Mouse (Mus musculus): ENCODE data around the gene Cckar. TPM values are rescaled to one million over a fixed set of nuclear protein-coding genes. Genes with fewer than 3 reads are reported as not detected.

The Cckar gene
- under 1 TPM in 1 of 2 experiments, not detected in 1; 0.19 TPM for total RNA-seq (2021)
- long read RNA-seq, experiment 1 = 0 reads
- long read RNA-seq, experiment 2 = 0 reads

DNA sequence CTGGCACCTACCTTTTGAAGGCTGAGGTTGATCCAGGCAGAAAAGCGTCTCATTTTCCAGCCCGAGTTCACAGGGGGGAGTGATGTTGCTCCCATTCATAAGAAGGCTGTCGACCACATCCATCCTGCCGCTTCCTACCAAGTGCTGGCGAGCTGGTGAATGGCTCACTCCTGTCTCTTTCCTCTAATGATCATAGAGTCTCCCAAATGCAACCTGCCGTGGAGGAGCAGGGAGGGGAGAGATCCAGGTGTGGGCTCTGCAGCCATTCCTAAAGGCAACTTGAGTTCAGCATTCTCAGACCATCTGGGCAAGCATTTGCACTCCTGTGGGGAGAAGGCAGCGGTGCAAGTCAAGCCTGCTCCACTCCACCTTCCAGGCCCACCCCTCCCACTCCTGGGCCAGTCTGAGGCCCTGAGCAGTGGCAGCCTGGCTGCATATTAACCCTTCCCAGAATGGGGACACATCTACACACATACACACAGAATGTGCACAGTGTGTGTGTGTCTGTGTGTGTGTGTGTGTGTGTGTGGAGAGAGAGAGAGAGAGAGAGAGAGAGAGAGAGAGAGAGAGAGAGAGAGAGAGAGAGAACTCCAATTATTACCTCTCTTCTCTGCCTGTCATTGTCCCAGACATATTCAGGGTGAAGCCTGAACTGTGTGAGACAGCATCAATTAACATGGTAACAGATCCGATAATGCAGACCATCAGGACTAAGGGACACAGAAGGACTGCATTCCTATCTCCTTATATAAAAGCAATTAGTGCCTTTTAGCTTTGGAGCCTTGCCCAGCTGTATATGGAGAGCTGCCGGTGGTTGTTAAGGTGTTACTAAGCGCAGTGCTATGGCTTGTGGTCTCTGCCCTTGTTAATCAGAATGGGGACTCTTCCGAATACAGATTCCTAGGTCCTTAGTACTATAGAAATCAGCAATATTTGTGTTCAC is at the start of gene Cckar:
Gene Cckar, minus strand, starts transcription at position 471 of the 943 bp plus-strand sequence.
- intact Hi-C loops (cut with DNase I) = no loop called here

DNA sequence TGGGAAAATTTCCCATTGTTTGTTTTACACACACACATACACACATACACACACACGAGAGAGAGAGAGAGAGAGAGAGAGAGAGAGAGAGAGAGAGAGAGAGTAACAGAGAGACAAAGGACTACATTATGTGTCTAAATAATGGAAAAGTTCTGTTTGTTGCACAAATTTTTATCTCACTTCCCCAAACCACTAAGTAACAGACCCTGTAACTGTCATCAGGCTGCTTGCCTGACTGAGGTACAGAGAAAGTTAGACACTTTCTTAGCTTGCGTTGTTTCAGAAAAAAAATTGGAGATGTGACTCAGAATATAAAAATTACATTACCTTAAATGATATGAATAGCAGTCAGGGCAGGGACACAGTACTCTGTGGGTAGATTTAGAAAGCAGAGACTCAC is 36.6 kb upstream of the Cckar start:
- DNase-seq (ENCODE audit: low spot score in 2 of 2) = no peak

More for the DNA sequence above, at the start of gene Cckar:
- DNase-seq (ENCODE audit: low spot score in 2 of 2) = no peak

GRCm38 (mm10) chr5:53732933-53733332 is 25.4 kb upstream of the Cckar start:
- intact Hi-C loops (cut with DNase I) = no loop called here
- DNase-seq (ENCODE audit: low spot score in 2 of 2) = no peak

More for the DNA sequence above, 36.6 kb upstream of the Cckar start:
- intact Hi-C loops (cut with DNase I) = no loop called here

DNA sequence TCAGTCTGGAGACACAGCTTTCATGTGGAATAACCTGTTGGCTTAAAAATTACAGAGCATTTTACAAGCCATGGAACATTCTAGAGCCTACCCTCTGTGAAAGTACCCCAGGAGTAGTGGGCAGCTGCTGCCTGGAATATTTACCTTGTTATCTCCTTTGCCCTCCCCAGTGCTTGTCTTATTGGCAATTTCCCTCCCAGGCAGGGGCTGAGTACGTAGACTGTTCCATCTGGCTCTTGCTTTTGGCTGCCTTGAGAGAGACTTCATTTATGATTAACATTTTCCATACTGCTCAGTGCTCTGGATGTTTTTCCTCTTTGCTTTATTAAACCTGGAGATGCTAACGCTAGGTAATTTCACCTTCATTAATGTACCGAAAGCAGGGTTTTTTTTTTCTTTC is 20.1 kb upstream of the Cckar start:
- intact Hi-C loops (cut with DNase I) = no loop called here
- DNase-seq (ENCODE audit: low spot score in 2 of 2) = no peak

DNA sequence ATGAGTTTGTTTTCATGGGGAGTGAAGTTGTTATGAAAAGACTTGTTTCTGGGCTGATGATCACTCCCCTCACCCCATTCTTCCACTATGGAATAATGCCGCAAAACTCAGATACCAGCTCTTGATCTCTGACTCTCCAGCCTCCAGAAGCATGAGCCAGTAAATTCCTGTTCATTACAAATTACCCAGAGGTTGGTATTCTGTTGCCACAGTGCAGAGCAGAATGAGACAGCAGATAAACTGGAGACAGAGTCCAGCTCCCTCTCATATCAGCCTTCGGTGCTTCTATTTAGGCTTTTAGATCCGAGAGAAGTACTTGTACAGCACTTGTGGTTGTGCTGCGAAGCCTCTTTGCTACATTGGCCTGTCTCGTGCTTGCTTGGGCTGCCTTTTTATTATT is 18.5 kb upstream of the Cckar start:
- intact Hi-C loops (cut with DNase I) = no loop called here

DNA sequence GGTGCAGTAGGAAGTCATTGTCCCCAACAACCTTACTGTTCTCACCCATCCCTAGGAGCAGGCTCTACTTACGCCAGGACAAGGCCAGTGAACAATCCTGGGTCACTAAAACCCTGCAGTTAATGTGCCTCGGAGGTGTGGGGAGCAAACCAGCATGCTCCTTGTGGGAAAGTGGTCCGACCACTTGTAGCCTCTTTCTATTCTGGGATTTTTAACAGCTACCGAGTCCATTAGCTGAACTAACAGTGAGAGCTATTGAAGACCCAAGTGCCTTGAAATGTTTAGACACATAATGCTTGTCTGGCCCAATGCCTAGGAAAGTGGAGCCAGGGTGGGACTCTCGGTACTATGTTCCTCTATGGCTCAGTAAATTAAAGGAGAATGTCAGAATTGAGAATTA is 9.0 kb upstream of the Cckar start:
- intact Hi-C loops (cut with DNase I) = no loop called here

More for the DNA sequence above, 18.5 kb upstream of the Cckar start:
- DNase-seq (ENCODE audit: low spot score in 2 of 2) = no peak

DNA sequence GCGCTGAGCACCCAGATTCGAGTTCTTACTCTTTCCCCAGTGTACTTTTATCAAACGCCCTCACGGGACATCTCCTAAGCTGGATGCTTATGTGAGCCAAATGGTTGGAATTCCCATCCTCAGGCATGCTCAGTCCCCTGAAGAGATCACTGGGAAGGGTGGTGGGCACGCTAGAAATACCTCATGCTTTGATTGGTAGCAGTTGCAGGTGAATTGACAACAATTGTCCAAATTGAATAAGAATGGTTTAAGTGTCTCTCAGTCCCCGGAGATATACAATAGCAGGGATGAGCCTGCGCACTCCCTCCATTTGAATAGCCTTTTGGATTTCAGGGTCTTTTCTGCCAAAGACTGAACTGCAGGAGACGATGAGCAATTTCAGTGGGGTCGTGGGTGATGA is 3.8 kb upstream of the Cckar start:
- no peak for DNase-seq (ENCODE audit: low spot score in 2 of 2)
- intact Hi-C loops (cut with DNase I) = no loop called here

More for the DNA sequence above, 9.0 kb upstream of the Cckar start:
- DNase-seq (ENCODE audit: low spot score in 2 of 2) = no peak

- DNase-seq (ENCODE audit: low spot score in 2 of 2) = no peak
- intact Hi-C loops (cut with DNase I) = no loop called here
Measured at GRCm38 (mm10) chr5:53708191-53708590, 686 bp upstream of the Cckar start.

GRCm38 (mm10) chr5:53702686-53703085 is 4.8 kb downstream of the Cckar start:
- peak; percentile 19 to 23 for DNase-seq (ENCODE audit: low spot score in 2 of 2)
- intact Hi-C loops (cut with DNase I) = no loop called here

DNA sequence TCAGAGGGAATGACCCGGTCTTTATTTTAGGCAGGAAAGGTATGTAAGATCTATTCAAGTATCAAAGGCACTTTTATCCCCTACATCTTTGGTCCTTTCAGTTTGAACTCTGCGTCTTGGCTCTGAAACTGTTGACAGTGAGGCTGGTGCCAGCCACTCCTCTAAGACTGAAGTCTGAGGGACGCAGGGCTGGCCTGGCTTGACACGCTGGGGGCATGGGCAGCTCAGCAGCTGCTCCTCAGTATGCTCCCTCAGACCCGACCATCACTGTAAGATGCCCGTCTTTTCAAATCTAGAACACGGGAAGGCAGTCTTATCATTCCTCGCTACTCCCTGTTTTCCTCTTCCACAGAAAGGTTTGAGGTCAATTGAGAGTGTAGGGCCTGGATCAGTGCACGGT is 9.7 kb downstream of the Cckar start:
- intact Hi-C loops (cut with DNase I) = loop anchor here (5.0 kb wide), 1 partner anchor 245 kb away; no protein-coding TSS in a partner anchor
- DNase-seq (ENCODE audit: low spot score in 2 of 2) = no peak

- intact Hi-C loops (cut with DNase I) = loop anchor here (5.0 kb wide), 1 partner anchor 246 kb away; no protein-coding TSS in a partner anchor
- no peak for DNase-seq (ENCODE audit: low spot score in 2 of 2)
Measured at GRCm38 (mm10) chr5:53696701-53697100, 10.8 kb downstream of the Cckar start.

GRCm38 (mm10) chr5:53692662-53693061 is 14.8 kb downstream of the Cckar start:
- no peak for DNase-seq (ENCODE audit: low spot score in 2 of 2)
- intact Hi-C loops (cut with DNase I) = no loop called here

DNA sequence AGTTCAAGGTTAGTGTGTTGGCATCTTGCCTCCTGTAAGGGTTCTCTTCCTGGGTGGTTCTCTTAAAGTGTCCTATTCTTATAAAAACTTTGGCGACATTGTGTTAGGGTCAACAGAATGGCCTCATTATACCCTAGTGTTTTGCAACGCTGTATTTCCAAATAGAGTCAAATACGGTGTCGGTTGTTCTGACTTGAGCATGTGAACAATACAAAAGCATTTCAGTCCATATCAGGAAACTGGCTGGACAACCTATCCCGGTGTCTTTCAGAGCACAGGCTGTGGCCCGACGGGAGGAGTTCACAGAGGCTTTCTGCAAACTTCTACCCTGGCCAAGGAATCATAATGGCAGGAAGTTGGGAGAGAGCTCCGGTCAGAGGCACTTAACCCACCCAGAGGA is 15.4 kb downstream of the Cckar start:
- DNase-seq (ENCODE audit: low spot score in 2 of 2) = no peak
- intact Hi-C loops (cut with DNase I) = no loop called here

- DNase-seq (ENCODE audit: low spot score in 2 of 2) = no peak
- intact Hi-C loops (cut with DNase I) = no loop called here
Measured at GRCm38 (mm10) chr5:53691577-53691976, 15.9 kb downstream of the Cckar start.

DNA sequence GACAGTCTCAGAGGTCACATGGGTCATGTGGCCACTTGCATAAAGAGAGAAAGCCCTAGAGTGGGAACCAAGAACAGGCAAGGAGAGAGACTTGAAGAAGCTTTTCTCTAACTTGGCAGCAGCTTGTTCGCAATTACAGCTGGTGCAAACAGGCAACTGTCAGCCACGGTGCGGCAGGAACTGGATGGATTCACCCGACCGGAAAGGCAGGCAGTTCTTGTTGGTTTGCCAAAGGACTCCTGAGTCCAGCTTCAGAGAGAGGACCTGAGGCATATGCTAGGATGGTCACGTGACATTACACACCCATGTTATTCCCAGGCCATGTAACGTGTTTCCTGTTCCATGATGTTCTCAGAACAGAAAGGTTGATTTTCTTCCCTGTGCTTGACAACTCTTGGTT is 19.2 kb downstream of the Cckar start:
- intact Hi-C loops (cut with DNase I) = no loop called here

DNA sequence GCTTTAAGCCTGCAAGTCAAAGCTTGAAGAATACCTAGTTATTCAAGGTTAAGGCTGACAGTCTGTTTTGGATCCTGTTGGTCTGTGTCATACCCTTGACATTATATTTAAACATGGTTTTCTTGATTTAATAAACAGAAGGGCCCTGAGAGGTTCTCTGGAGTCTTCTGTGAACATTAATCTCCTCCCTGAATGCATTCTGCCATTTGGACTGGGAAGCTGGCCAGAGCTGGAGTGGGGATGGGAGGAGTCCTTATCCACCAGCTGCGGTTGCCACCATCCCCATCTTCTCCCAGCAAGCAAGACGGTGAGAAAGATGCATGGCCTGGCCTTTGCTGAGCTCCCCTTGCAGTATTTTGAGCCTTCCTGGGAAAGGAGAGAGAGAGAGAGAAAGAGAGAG is 21.1 kb downstream of the Cckar start:
- no peak for DNase-seq (ENCODE audit: low spot score in 2 of 2)
- intact Hi-C loops (cut with DNase I) = no loop called here

More for the DNA sequence above, 19.2 kb downstream of the Cckar start:
- DNase-seq (ENCODE audit: low spot score in 2 of 2) = peak in 1 of 2 experiments; percentile 10

GRCm38 (mm10) chr5:53685623-53686022 is 21.9 kb downstream of the Cckar start:
- DNase-seq (ENCODE audit: low spot score in 2 of 2) = no peak
- intact Hi-C loops (cut with DNase I) = no loop called here

- no peak for DNase-seq (ENCODE audit: low spot score in 2 of 2)
- intact Hi-C loops (cut with DNase I) = no loop called here
Measured at GRCm38 (mm10) chr5:53684417-53684816, 23.1 kb downstream of the Cckar start.

- intact Hi-C loops (cut with DNase I) = no loop called here
- DNase-seq (ENCODE audit: low spot score in 2 of 2) = no peak
Measured at GRCm38 (mm10) chr5:53683916-53684315, 23.6 kb downstream of the Cckar start.

- intact Hi-C loops (cut with DNase I) = loop anchor here (10.0 kb wide), 2 partner anchors 325 to 435 kb away; no protein-coding TSS in a partner anchor
- DNase-seq (ENCODE audit: low spot score in 2 of 2) = peak; percentile 22 to 39
Measured at GRCm38 (mm10) chr5:53679651-53680050, 27.9 kb downstream of the Cckar start.

All from left cerebral cortex, postnatal 14 days (tissue).